In genomic region chr9:105495316-105496174, GRCm38 (mm10) we compare ENCODE assay signal across 8 mouse cellular contexts. TPM values are rescaled to one million over a fixed set of nuclear protein-coding genes. Genes with fewer than 3 reads are reported as not detected.
DNase-seq lines count a peak whose midpoint lies in the region; ATAC-seq and TF ChIP-seq lines count a peak whose summit lies in the region.

No protein-coding gene starts in this region.

- peak; percentile 76 for ATAC-seq in megakaryocyte-erythroid progenitor cell, adult 5-6 weeks (replicated peaks; ENCODE audit: low FRiP score, low TSS enrichment, poor library complexity, severe bottlenecking)

- H3K27ac ChIP-seq in spleen, adult 2 months (ENCODE audit: insufficient read depth, low read length): peak overlapping the region; percentile 86

- DNase-seq in spleen, adult 2 months (ENCODE audit: low read depth in 1 of 2, low spot score in 2 of 2): peak; percentile 46 to 58
- no peak for DNase-seq in spleen, adult 12 weeks (ENCODE audit: low spot score)
- DNase-seq in cerebellum, adult 9-10 months: peak; percentile 91
- DNase-seq in forelimb bud, embryonic 11.5 days (ENCODE audit: low read depth, low spot score): peak; percentile 83
- peak; percentile 87 for DNase-seq in induced T-regulatory cell, adult 2 months (ENCODE audit: low read depth)
- peak; percentile 85 to 92 for DNase-seq in left cerebral cortex, postnatal 14 days (ENCODE audit: low spot score in 2 of 2)
- peak; percentile 37 for DNase-seq in right cerebral cortex, postnatal 4 days

- no peaks in the 10 kb centered on the region for H3K27me3 ChIP-seq in spleen, adult 2 months (ENCODE audit: control insufficient read depth, insufficient read depth, low read length)

- intact Hi-C loops in left cerebral cortex, postnatal 14 days (cut with DNase I): loop anchor here (1.0 to 10.0 kb wide), 4 partner anchors 122 to 542 kb away; partner anchors contain the start of gene Pik3r4

- 1% methylated on average over 39 of the region's 39 CpGs for WGBS in spleen, adult 2 months

- H3K4me1 ChIP-seq in spleen, adult 2 months (ENCODE audit: control insufficient read depth, insufficient read depth, insufficient read length): 0 out of 2 replicates have a peak, but pooled peaks cover 3% of the 10 kb centered on the region

- no peaks in the 10 kb centered on the region for H3K36me3 ChIP-seq in spleen, adult 2 months (ENCODE audit: control insufficient read depth, insufficient read depth, low read length)

- TF ChIP-seq CTCF in spleen, adult 2 months (IDR thresholded peaks at IDR 0.05; ENCODE audit: extremely low read depth, insufficient read depth, insufficient read length, insufficient replicate concordance): peak; percentile 31; the same call in 1 of the 2 replicates

- TF ChIP-seq POLR2A in spleen, adult 2 months (IDR thresholded peaks at IDR 0.05; ENCODE audit: low read depth, low read length): no peak

- peak overlapping the region; percentile 81 for H3K4me3 ChIP-seq in spleen, adult 2 months (ENCODE audit: extremely low read depth, insufficient read depth, insufficient read length)

RNA-seq across cellular contexts. Expression of gene Atp2c1, which starts 31.6 kb away (rescaled TPM):
- 20.7 and 36.8 TPM in 2 replicates for polyA plus RNA-seq in spleen, adult 2 months (2012; rRNA removed)
- total RNA-seq in left cerebral cortex, postnatal 14 days (2021): 100 to 1,000 TPM; 233 to 249 TPM
- total RNA-seq in megakaryocyte-erythroid progenitor cell, adult 5-6 weeks (2014; fragmentation: Nextera tagmentation): 15.2 and 21.4 TPM in 2 replicates
- total RNA-seq in megakaryocyte-erythroid progenitor cell, adult 5-6 weeks (2017): 81.9 and 83.7 TPM in 2 replicates
